Mouse (Mus musculus) kidney, embryonic 16.5 days (tissue): ENCODE measurements around the gene Pdzd7. TPM values are rescaled to one million over a fixed set of nuclear protein-coding genes. Genes with fewer than 3 reads are reported as not detected.

ENCODE experiments used
- ATAC-seq: fragments of 200-750 bp; cut with Nextera tagmentation; 2 replicates; pipeline ENCODE4 v1.8.0; 2017; ENCODE audit warnings: moderate TSS enrichment; ENCODE audit not compliant: low FRiP score, low TSS enrichment
- H3K27ac ChIP-seq: fragments of 300-500 bp; sonication (generic); 2 replicates; pipeline ENCODE4 v1.5.1; 2014; ENCODE audit warnings: low read length
- H3K27me3 ChIP-seq: fragments of 300-500 bp; sonication (generic); 2 replicates; pipeline ENCODE4 v1.6.1; 2014; ENCODE audit warnings: low read length, control low read depth, mixed read lengths; ENCODE audit not compliant: insufficient read depth
- H3K36me3 ChIP-seq: fragments of 300-500 bp; sonication (generic); 2 replicates; pipeline ENCODE4 v1.6.1; 2014; ENCODE audit warnings: low read length, control low read depth, mixed read lengths; ENCODE audit not compliant: insufficient read depth
- H3K4me1 ChIP-seq: fragments of 300-500 bp; sonication (generic); 2 replicates; pipeline ENCODE4 v1.6.1; 2014; ENCODE audit warnings: low read length, control low read depth, mixed read lengths; ENCODE audit not compliant: insufficient read depth
- H3K4me2 ChIP-seq: fragments of 300-500 bp; sonication (generic); replicated peaks from 2 replicates; pipeline ENCODE4 v1.6.1; 2014; ENCODE audit warnings: low read depth, low read length
- H3K4me3 ChIP-seq: fragments of 300-500 bp; sonication (generic); 2 replicates; pipeline ENCODE4 v1.5.1; 2014; ENCODE audit warnings: mild to moderate bottlenecking, low read length
- H3K9ac ChIP-seq: fragments of 300-500 bp; sonication (generic); replicated peaks from 2 replicates; pipeline ENCODE4 v1.6.1; 2014; ENCODE audit warnings: low read length
- H3K9me3 ChIP-seq: fragments of 300-500 bp; sonication (generic); 2 replicates; pipeline ENCODE4 v1.6.1; 2016; ENCODE audit warnings: low read length, control low read depth
- WGBS: fragments of 180-500 bp; shearing (Covaris S2); extraction: QIAGEN DNeasy Blood & Tissue Kit; methylation state at CpG from one replicate; pipeline ENCODE4 v1.1.7; 2014; 5-methylcytosine and 5-hydroxymethylcytosine counted together
- polyA plus RNA-seq: library from polyadenylated mRNA; unstranded; fragments of >200 nt; fragmentation: Nextera tagmentation; extraction: Ambion mirVana; gene quantifications from 2 replicates; pipeline ENCODE4 v1.2.1, GENCODE M21; 2015

The Pdzd7 gene
- polyA plus RNA-seq, 1 experiment from 2014 or later = 0.89 TPM

DNA sequence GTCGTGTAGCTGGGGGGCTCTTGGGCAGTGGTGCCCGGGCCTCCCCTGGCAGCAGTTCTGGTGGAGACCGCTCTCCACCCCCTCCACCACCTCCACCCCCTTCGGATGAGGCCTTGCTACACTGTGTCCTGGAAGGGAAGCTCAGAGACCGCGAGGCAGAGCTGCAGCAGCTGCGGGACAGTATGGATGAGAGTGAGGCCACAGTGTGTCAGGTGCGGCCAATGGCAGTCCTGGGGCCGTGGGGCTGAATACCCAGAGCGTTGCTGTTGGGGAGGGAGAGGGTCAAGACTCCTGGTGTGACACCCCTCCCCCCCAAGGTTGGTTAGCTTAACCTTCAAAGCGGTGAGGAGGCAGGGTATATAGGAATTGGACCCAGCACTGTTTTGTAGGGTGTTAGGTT is 21.5 kb downstream of the Pdzd7 start:
- H3K4me3 ChIP-seq = no peak overlapping the region
- no peaks in the 10 kb centered on the region for H3K27me3 ChIP-seq
- WGBS = 76% methylated on average over 11 of the region's 11 CpGs
- 0 out of 2 replicates have a peak, but pooled peaks have one; percentile 25 for ATAC-seq
- no peak overlapping the region for H3K4me2 ChIP-seq
- H3K27ac ChIP-seq = no peak overlapping the region
- peaks cover 39% of the 10 kb centered on the region for H3K4me1 ChIP-seq
- H3K9ac ChIP-seq = 0 out of 2 replicates have a peak overlapping the region, but pooled peaks have one; percentile 1
- H3K36me3 ChIP-seq = peaks cover 68% of the 10 kb centered on the region
- no peaks in the 10 kb centered on the region for H3K9me3 ChIP-seq

- Histone ChIP-seq H3K36me3 (peaks cover 44% of the 10 kb centered on the region), H3K4me1 (peaks cover 40% of the 10 kb centered on the region), H3K27ac (no peak overlapping the region), H3K4me2 (0 out of 2 replicates have a peak overlapping the region, but pooled peaks have one; percentile 37), H3K9me3 (no peaks in the 10 kb centered on the region), H3K4me3 (no peak overlapping the region), H3K27me3 (no peaks in the 10 kb centered on the region), H3K9ac (peak overlapping the region; percentile 31; the same call in 1 of the 2 replicates)
- no peak for ATAC-seq
- 88% methylated on average over 15 of the region's 15 CpGs for WGBS
Measured at GRCm38 (mm10) chr19:45021362-45021761, 24.2 kb downstream of the Pdzd7 start.

DNA sequence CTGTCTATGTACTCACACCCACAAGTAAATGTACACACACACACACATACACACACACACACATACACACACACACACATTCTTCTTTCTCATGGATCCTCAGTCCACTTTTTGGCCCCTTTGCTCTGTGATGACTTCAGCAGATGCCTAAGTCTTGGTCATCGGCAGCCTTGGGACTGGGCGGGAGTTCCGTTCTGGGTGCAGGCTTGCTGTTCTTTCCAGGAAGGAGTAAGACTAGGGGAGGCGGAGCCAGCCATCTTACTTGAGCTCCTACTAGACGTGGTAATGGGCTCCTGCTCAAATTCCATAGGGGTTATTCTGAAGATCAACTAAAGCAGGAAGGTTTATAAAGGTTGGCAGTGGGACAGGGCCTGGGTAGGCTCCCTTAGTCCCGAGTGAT is 25.2 kb downstream of the Pdzd7 start:
- Histone ChIP-seq H3K4me2 (peak overlapping the region; percentile 37), H3K27me3 (no peaks in the 10 kb centered on the region), H3K36me3 (peaks cover 34% of the 10 kb centered on the region), H3K27ac (no peak overlapping the region), H3K9ac (peak overlapping the region; percentile 37), H3K4me3 (peak overlapping the region; percentile 3; the same call in 1 of the 2 replicates), H3K9me3 (no peaks in the 10 kb centered on the region), H3K4me1 (peaks cover 48% of the 10 kb centered on the region)
- ATAC-seq = no peak
- WGBS = 38% methylated on average over 6 of the region's 6 CpGs

DNA sequence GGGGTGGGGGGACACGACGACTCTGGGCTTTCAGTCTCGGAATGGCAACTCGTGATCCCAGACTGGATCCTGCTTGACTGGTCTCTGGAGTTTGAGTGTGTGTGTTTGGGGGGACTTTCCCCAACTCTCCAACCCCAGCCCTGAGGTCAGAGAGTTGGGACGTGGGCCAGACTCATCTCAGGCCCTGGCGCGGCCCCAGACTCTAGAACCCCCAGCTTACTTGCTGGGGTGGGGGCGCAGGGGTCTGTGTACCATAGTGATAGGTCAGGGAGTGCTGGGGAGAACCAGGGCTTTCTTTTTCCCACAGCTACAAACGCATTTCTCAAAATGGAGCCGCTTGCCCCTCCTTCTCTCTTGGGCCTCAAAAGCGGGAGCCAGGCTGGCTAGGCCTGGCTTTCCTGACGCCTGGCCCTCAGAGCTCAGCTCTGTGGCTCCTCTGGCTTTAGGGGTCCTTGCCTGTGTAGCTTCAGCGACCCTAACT is 27.1 kb downstream of the Pdzd7 start:
- no peak; the same call in 1 of the 2 replicates for ATAC-seq
- no peaks in the 10 kb centered on the region for H3K27me3 ChIP-seq
- peak overlapping the region; percentile 98 for H3K27ac ChIP-seq
- 0% methylated on average over 13 of the region's 13 CpGs for whole genome bisulfite sequencing
- H3K4me3 ChIP-seq = peak overlapping the region; percentile 87
- H3K4me2 ChIP-seq = peak overlapping the region; percentile 95
- H3K9me3 ChIP-seq = no peaks in the 10 kb centered on the region
- H3K4me1 ChIP-seq = peaks cover 60% of the 10 kb centered on the region
- H3K9ac ChIP-seq = peak overlapping the region; percentile 97
- H3K36me3 ChIP-seq = peaks cover 16% of the 10 kb centered on the region

- peak overlapping the region; percentile 97 for H3K9ac ChIP-seq
- peak overlapping the region; percentile 95 for H3K4me2 ChIP-seq
- no peaks in the 10 kb centered on the region for H3K9me3 ChIP-seq
- H3K27ac ChIP-seq = peak overlapping the region; percentile 98
- H3K36me3 ChIP-seq = peaks cover 14% of the 10 kb centered on the region
- no peaks in the 10 kb centered on the region for H3K27me3 ChIP-seq
- H3K4me3 ChIP-seq = peak overlapping the region; percentile 87
- peak; percentile 71 for ATAC-seq
- H3K4me1 ChIP-seq = peaks cover 65% of the 10 kb centered on the region
- WGBS = under 1% methylated on average over 32 of the region's 48 CpGs
Measured at GRCm38 (mm10) chr19:45017909-45018308, 27.6 kb downstream of the Pdzd7 start.

GRCm38 (mm10) chr19:45017216-45017771 is 28.2 kb downstream of the Pdzd7 start:
- under 1% methylated on average over 24 of the region's 27 CpGs for WGBS

DNA sequence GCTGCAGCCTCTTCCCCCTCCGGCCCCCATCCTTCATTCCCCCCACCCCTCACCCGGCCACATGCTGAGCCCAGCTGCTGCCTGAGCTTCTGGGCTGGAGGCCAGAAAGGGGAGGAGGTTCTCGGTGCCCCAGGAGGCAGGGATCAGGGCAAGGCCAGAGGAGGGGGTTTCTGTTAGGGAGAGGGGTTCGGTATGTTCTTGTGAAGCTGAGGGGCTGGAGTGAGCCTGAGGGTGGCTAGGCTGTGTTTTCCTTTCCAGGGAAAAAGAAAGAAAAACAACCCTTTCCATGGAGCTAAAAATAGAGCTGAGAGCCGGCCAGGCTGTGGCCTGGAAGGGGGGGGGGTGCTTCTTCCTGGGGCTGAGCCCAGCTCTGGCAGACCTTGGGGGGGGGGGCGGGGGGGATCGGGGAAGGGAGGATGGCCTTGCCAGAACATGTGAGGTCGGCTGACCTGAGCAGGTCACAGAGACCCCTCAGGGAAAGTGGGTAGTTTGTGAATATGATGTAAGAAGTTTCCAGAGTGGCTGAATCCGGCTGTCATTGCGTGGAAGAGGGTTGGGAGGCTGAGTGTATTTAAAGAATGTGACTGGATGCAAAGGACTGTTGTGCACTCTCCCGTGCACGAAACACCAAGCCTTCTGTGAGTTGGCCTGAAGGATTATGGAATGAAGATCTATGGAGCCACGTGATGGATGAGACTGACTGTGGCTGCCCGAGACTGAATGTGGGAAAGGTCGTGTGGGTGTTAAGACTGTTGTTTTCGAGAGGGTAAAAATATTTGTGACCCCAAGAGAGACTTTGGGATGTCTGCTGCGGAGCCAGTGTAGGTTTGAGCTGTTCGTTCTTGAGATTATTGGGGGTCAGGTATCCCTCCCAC is 28.9 kb downstream of the Pdzd7 start:
- H3K4me1 ChIP-seq = peaks cover 63% of the 10 kb centered on the region
- under 1% methylated on average over 16 of the region's 18 CpGs for WGBS

More at GRCm38 (mm10) chr19:45017216-45017771, 28.2 kb downstream of the Pdzd7 start:
- peaks cover 9% of the 10 kb centered on the region for H3K36me3 ChIP-seq
- peak overlapping the region; percentile 87 for H3K4me3 ChIP-seq
- peak overlapping the region; percentile 98 for H3K27ac ChIP-seq
- peak; percentile 66 for ATAC-seq
- H3K4me2 ChIP-seq = peak overlapping the region; percentile 95
- H3K27me3 ChIP-seq = no peaks in the 10 kb centered on the region
- peak overlapping the region; percentile 97 for H3K9ac ChIP-seq
- H3K4me1 ChIP-seq = peaks cover 68% of the 10 kb centered on the region
- H3K9me3 ChIP-seq = no peaks in the 10 kb centered on the region

GRCm38 (mm10) chr19:45015518-45016281 is 29.8 kb downstream of the Pdzd7 start:
- Histone ChIP-seq H3K9ac (peak overlapping the region; percentile 97), H3K4me2 (peak overlapping the region; percentile 95), H3K36me3 (peaks cover 13% of the 10 kb centered on the region), H3K4me1 (peaks cover 54% of the 10 kb centered on the region), H3K27me3 (no peaks in the 10 kb centered on the region), H3K27ac (peak overlapping the region; percentile 98), H3K9me3 (no peaks in the 10 kb centered on the region), H3K4me3 (peak overlapping the region; percentile 87)
- WGBS = 0% methylated on average over 34 of the region's 34 CpGs
- ATAC-seq = peak; percentile 12

More for the DNA sequence above, 28.9 kb downstream of the Pdzd7 start:
- Histone ChIP-seq H3K4me3 (peak overlapping the region; percentile 87), H3K27me3 (no peaks in the 10 kb centered on the region), H3K36me3 (peaks cover 8% of the 10 kb centered on the region), H3K9ac (peak overlapping the region; percentile 97), H3K9me3 (no peaks in the 10 kb centered on the region), H3K27ac (peak overlapping the region; percentile 98), H3K4me2 (peak overlapping the region; percentile 95)
- peak; percentile 40 for ATAC-seq

DNA sequence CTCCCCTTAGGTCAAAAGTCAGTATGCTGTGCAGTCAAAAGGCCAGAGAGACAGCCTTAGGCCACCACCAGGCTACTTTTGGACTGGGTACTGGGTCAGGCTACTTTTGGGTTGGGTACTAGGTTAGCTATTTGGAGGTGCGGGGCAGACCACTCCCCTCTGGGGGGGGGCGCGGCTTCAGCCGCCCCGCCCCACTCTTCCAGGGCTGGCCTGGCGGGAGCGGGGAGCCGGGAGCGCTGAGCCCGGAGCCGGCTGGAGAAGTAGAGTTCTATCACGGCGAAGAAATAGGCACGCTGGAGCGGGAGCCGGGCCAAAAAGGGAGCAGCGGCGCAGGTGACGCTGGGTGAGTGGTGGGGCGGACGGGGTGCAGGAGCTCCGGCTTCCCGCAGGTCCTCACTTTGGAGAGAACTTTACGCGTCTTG is 30.5 kb downstream of the Pdzd7 start:
- Histone ChIP-seq H3K27me3 (no peaks in the 10 kb centered on the region), H3K4me3 (peak overlapping the region; percentile 87), H3K4me2 (peak overlapping the region; percentile 95), H3K27ac (peak overlapping the region; percentile 98), H3K4me1 (peaks cover 47% of the 10 kb centered on the region), H3K9me3 (no peaks in the 10 kb centered on the region), H3K9ac (peak overlapping the region; percentile 97), H3K36me3 (peaks cover 20% of the 10 kb centered on the region)
- WGBS = under 1% methylated on average over 25 of the region's 25 CpGs
- peak; percentile 14; the same call in 1 of the 2 replicates for ATAC-seq
